Mouse (Mus musculus) lung, postnatal 14 days (tissue): ENCODE measurements around the gene Kyat3.
"Not testable (repeated sequence)": the region's sequence is repeated elsewhere in the genome, so short reads cannot be mapped to it uniquely, and the experiment has no call there.

Experiments used
- DNase-seq: peaks from one replicate; pipeline ENCODE4 v3.0.0; 2021

Gene Kyat3

GRCm38 (mm10) chr3:142700442-142701322 is at the start of gene Kyat3:
Gene Kyat3, plus strand, starts transcription at chr3:142701051.
- peak; percentile 92 for DNase-seq

DNA sequence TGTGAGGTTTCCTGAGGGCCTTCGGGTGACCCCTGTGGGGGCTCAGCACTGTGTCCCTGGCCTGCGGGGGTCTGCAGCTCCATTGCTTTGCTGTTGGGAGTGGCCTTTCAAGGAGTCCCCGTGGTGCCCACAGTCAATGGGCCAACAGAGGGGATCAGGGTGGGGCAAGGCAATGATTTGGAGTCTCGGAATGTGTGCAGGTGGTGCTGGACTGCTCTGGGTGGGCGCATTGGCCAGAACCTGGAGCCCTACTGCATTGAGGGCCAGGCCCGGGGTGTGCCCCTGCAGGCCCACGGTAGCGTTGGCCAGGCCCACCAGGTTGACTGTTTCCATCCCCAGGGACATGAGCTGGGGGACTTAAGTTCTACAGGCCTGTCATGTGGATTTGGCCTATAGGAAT is 36.1 kb upstream of the Kyat3 start:
- no peak for DNase-seq

DNA sequence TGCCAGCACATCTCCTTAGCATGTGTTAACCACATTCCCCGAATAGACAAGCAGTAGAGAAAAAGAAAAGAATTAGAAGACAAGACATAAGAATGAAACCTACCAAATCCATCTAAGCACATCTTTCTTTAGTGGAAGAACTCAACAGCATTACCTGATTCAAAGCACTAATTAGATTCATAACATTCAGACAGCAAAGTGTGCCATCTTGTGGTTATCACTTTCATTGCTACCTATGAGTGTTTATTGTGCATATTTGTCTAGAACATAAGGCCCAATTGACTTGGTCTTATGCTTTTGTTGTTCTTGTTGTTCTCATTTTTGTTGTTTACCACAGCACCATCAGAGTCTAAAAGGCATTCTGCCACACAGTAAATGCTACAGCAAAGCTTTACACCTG is 26.2 kb upstream of the Kyat3 start:
- no peak for DNase-seq

- no peak for DNase-seq
Measured at GRCm38 (mm10) chr3:142687939-142688338, 12.9 kb upstream of the Kyat3 start.

- no peak for DNase-seq
Measured at GRCm38 (mm10) chr3:142688353-142688752, 12.5 kb upstream of the Kyat3 start.

DNA sequence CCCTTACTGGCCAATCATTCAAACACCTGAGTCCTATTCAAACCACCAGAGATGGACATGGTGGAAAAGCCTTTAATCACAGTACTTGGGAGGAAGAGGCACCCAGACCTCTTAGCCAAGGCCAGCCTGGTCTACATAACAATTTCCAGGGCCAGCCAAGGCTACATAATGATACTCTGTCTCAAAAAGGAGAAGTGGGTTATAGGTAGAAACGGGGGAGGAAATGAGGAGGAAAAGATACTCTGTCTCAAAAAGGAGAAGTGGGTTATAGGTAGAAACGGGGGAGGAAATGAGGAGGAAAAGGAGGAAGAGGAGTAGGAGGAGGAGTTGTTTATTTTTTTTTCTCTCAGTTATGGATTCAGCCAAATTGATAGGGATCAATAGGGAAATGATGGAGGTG is 4.3 kb upstream of the Kyat3 start:
- no peak for DNase-seq

DNA sequence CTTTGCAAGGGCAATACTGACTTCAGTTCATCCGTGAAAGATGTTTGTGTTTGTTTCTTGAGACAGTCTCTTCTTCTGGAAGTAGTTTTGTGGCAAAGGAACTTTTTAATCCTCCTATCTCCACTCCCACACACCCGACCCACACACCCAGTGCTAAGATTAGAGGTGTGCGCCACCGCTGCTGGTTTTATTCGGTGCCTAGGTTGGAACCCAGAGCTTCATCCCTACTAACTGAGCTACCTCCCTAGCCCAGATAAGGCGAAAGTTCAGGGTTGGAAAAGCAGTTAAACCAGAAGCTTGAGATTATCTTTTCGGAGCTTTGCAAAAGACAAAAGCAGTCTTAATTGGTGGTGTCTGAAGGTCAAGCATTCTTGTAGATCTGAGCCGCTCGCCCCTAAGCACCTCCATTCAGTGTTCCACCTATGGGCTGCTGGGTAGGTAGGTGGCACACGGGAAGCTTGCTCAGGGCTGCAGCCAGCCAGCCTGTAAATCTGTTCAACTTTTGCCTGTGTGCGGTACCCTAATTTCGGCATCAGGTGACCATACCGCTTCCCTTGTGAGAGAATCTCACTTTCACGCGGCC is 647 bp downstream of the Kyat3 start:
- no peak for DNase-seq

DNA sequence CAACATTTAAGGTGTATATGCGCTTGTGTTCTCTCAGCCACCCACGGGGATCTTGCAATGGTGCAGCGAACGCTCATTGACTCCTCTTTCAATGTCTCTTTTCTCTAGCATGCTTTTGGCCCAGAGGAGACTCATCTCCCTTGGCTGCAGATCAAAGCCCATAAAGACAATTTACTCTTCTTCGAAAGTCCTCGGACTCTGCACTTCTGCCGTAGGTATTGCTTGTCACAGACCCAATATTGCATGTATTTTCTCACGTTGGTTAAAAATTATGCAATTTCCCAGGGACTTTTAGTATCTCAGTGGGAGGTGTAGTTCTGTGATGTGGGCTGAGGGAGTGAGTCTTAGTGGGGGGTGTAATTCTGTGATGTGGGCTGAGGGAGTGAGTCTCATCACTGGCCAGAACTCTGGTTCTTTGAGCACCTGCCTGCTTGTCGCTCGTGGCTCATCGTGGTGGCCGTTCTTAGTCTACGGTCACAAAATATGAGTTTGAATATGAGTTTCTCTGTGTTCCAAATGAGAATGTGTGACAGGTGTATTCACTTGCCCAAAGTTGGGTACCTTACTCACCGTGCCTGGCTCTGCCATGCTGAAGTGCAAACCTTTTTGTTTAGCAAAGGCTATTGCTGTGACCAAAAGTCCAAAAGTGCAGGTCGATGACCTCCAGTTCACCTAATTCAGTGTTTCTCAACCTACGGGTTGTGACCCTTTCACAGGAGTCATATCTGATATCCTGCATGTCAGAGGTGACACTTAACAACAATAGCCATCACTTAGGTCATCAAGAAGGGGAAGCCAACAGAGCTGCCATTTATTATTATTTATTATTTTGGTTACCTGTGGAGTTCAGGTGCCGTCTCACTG is 6.0 kb downstream of the Kyat3 start:
- no peak for DNase-seq

DNA sequence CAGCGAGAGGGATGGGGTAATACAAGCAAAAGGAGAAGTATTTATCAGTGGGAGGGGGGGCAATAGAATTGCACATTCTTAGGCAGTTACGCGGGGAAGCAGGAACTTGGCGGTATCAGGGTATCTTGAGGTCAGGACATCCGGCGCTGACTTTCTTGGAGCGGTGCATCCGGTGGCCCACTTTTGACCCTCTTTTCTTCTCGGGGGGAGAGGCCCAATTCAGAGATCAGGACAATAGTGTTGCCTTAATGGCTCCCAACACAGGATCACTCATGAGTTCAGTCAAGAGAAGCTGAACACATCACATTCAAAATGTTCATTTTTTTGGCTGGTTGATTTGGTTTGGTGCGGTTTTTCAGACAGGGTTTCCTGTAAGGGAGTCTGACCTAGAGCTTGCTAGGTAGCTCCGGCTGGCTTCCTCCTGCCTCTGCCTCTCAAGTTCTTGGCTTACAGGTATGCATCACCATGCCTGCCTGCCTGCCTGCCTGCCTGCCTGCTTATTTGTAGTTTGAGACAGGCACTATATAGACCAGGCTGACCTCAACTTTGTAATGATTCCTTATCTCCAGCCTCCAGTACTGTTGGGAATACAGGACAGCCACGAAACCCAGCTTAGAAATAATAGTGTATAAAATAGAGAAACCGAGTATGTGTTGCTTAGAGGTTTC is 7.5 kb downstream of the Kyat3 start:
- not testable (repeated sequence) for DNase-seq

- DNase-seq = peak; percentile 83
Measured at GRCm38 (mm10) chr3:142708849-142709419, 8.1 kb downstream of the Kyat3 start.

DNA sequence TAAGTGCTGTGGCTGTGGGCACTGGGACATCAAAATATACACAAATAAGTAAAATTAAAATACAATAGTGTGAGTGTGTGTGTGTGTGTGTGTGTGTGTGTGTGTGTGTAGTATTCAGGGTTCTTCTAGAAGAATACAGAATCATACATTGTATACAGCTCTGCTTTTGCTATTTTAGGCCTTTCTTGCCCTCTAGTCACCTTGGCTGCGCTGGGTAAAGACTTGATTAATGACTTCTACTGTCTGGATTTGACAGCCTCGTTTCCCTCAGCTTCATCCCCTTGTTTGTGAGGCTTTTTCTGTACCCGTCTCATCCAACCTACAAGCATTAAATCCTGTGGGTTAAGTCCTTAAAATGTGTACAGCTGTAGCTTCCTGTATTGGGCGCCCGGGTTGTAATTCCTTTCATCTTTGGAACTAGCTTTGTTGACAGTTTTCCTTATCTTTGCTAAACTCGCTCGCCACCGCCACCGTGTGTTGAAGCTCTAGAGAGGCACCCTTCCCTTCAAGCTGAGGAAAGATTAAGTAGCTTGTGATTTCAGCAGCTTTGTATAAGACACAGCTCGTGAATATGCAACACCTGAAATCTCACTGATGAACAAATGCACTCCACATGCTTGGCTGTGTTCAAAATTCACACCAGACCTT is 9.6 kb downstream of the Kyat3 start:
- peak; percentile 66 for DNase-seq

DNA sequence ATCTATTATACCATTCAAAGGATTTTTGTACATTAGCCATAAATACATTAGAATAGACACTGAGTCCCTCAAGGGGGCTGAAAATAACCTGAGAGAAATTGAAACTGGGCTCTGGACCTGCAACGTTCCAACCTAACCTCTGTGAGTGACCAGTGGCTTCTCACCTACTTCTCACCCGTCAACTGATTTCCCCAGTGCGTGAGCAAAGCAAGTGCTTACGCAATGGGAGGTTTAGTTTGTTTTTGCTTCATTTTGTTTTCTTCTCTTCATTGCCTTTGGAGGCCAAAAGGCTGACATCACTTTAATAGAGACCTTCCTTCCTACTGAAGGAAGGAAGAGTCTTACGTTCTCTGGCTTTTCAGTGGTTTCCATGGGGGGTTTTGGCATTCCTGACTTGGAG is 10.5 kb downstream of the Kyat3 start:
- no peak for DNase-seq

GRCm38 (mm10) chr3:142712401-142713040 is 11.7 kb downstream of the Kyat3 start:
- not testable (repeated sequence) for DNase-seq

DNA sequence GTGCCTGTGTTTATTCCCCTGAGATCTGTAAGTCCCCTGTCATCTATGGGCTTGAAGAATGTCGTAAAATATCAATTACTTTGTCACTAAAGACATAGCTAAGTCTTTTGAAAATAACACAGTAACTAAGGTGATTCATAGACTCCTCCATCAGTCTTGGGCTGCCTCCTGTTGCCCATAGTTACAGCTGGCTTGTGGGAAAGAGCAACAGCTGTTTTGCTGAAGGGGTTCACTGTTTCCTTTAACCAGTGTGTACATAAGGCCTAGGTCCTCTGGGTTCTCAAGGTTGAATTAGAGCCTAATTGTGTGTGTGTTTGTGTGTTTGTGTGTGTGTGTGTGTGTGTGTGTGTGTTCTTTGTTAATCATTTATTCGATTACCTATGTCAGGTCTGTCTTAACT is 24.6 kb downstream of the Kyat3 start:
- DNase-seq = no peak

- DNase-seq = no peak
Measured at GRCm38 (mm10) chr3:142725969-142726672, 25.3 kb downstream of the Kyat3 start.

- DNase-seq = peak; percentile 12
Measured at GRCm38 (mm10) chr3:142734291-142734690, 33.4 kb downstream of the Kyat3 start.

DNA sequence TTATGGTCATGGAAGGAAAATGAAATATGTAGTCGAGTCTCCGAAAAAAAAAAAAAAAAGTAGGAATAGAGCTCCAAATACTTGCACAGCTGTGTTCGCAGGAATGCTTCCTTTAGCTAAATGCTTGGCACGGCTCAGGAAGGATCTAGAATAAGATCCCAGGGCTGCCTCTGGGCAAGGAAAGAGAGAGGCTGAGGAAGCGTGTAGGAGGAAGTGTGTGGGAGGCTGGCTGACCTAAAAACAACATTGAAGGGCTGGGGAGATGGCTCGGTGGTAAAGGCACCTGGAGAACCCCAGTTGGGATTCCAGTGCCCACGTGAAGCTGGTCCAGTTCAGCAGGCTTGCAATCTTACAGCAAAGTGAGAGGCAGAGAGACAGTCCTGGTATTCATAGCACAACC is 40.0 kb downstream of the Kyat3 start:
- DNase-seq = no peak

DNA sequence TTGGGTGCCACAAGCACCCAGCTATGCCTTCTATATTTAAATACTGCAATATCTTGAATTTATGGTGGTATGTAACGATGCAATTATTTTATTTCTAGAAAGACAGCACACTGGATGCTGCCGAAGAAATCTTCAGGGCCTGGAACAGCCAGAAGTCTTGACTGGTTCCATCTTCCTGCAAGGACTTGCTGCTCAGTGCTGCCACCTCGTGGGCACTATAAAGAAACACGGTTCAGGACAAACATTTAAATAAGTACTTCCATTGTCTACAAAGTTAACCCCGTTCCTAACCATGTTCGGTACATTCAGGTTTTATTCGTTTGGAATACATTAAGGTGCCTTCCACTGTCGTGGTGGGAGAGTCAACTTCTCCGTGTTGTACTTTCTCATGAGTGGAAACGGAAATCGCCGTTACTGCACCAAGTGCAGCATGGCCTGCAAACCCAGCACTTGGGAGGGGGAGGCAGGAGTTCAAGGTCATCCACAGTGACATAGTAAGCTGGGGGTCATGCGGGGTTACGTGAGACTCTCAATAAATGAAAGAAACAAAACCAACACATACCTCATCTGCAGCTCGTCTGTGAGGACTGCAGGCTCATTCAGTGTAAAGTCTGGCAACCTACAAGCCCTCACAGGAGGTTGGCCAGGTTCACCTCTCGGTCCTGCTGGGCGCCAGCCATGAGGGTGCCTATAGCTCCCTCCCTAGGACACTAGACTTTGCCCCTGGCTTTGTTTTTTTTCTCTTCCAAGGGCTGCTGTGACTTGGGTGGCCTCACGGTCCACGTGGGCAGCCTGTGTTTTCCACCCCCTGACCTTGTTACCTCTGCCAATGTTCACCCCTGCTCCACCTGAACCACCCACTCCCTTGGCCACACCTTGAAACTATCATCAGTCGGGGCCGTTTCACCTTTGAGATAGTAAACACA is 43.4 kb downstream of the Kyat3 start:
- DNase-seq = peak; percentile 56

DNA sequence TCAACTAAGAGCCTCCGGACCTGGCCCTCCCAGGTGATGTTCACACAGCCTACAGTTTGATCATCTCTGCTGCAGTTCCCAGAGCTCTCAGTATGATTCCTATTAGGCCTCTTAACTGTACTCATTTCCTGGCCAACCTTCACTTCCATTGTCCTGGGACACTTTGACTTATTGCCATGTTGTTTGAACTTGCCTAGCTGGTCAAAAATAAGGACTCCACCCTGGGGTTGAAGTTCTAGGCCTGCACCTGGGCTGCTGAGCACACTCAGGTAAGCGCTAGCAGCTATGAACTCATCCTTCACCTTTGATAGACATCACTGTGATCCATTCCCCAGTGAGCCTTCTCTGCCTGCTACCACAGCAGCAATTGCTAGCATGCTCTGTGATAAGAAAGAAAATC is 44.2 kb downstream of the Kyat3 start:
- DNase-seq = no peak

DNA sequence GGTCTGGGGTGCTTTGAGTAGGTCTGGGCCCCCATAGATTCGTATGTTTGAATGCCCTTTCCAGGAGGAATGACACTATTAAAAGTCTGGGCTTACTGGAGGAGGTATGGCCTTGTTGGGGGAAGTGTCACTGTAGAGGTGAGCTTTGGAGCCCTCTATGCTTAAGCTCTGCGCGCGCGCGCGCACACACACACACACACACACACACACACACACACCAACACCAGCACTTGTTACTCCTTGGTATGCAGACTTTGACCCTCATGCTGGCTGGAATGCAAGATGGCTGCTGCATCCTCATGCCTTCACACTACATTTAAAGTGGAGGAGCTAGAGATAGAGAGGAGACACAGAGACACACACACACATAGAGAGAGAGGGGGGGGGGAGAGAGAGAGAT is 46.8 kb downstream of the Kyat3 start:
- DNase-seq = no peak
